Mouse (Mus musculus) MN1 (cell line): ENCODE measurements around the gene Cep295nl.
"Not testable (repeated sequence)": the region's sequence is repeated elsewhere in the genome, so short reads cannot be mapped to it uniquely, and the experiment has no call there.

Experiments
- DNase-seq: peaks from one replicate; pipeline ENCODE4 v3.0.0-alpha.2; 2016; ENCODE audit warnings: low spot score

Gene Cep295nl

DNA sequence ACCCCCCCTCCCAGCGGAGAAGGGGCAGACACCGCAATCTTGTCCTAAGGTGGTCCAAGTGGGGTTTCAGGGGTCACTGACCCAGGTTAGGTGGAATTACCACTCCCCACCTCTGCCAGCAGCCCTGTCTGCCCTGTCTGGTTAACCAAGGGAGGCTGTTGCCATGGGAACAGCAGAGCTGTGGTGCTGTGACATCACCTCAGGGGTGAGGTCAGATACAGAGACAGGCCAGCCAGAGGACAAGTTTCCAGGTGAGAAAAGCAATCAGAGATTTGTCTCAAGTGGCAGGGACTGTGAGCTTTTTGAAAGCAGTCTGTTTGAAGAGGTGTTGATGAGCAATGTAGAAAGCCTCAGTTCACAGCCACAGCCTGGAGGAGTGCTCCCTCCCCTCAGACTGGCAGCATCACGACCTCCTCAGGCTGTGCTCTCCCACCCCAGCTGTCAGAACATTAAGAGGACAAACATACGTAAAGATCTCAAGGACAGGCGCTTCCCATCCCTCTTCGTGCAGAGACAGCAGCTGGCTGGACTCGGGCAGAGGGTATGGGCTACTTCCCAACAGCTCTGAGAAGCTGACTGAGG, at the start of gene Cep295nl:
Gene Cep295nl (minus strand): TSS at position 101 of the 582 bp plus-strand sequence.
- peak; percentile 80 for DNase-seq

DNA sequence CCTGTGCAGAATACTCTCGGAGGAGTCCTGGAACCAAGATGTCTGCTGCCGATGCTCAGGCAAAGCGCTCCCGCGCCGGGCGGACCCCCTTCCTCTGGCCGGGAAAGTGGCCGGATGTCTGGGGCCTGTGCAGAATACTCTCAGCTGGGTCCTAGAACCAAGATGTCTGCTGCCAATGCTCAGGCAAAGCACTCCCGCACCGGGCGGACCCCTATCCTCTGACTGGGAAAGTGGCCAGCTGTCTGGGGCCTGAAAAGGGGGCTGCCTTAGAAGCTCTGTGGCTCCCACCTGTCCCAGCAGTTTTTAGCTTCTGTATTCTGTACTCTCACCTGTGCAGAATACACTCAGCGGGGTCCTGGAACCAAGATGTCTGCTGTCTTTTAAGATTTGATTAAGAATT, 45.5 kb upstream of the Cep295nl start:
- not testable (repeated sequence) for DNase-seq

DNA sequence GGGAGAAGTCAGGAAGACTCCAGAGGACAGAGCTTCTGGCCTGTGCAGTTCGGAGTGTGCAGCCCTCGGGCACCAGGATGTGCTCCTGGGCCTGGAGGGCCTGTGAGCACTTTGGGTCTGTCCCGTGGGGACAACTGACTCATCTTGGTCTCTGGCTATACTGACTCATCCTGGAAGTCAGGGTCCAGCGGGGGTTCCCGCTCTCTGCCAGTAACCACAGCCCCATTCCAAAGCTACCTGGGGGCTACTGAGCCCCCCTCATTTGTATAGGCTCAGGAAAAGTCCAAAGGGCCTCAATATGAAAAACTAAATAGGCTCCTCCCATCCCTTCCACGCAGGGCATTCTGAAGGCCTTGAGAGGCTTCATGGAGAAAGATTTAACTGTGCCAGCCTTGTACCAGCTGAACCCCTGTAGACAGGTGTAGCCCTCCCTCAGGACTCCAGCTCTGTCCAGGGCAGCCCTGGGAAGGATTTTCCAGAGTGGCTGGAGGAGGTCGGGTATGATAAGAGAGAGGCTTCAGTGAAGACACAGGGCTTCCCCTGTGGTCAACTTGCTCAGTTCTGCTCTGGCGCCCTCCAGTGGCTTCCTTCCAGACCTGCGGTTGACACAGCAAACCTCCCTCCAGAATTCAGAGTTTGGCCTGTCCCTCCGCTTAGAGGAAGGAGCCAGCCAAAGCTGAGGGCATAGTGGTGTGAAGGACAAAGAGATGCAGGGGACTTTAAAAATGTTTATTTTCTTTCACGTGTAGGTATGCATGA, 37.1 kb upstream of the Cep295nl start:
- DNase-seq = peak; percentile 89

DNA sequence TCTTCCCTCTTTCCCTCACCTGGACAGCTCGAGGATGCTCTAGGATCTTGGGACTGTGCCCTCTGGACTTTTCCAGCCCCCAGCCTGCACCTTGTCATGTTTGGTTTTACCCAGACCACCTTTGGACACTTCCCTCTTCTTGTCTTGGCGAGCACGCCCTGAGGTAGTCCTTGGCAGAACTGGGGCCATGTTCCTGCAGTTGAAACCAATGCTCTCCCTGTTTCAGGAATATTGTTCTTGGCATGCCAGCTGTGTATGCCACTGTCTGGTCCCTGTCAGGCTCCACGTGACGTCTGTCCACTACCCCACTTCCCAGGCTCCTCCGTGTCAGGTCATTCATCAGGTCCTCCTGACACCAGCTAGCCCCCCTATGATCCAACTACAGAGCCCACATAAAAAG, 36.4 kb upstream of the Cep295nl start:
- no peak for DNase-seq

DNA sequence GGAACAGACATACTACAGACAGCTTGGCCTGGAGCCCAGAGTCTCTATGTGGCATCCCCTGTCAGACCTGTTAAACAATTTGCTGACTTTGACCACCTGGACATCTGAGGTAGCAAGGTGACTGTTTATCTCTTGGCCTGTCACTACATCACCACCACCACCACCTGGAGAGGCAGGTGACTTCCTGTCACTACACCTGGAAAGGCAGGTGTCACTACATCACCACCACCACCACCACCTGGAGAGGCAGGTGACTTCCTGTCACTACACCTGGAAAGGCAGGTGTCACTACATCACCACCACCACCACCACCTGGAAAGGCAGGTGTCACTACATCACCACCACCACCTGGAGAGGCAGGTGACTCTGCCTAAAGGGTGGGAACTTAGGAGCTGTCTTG, 34.0 kb upstream of the Cep295nl start:
- not testable (repeated sequence) for DNase-seq

DNA sequence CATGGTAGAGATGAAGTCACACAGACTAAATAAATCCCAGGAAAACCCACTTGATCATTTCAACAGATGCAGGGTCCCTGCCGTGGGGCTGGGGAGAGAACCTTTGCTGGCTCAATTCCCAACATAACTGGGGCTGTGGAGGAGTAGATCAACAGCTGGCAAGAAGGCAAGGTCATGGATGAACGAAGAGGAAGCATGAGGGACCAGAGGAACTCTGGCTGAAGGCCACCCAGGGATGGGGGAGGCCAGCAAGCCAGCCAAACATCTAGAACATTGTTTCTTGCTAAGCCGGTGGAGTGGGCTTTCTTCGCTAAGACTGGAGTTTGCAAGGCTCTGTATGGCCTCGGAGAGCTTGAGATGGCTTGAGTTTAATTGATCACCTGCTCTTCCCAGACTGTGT, 33.6 kb upstream of the Cep295nl start:
- no peak for DNase-seq

DNA sequence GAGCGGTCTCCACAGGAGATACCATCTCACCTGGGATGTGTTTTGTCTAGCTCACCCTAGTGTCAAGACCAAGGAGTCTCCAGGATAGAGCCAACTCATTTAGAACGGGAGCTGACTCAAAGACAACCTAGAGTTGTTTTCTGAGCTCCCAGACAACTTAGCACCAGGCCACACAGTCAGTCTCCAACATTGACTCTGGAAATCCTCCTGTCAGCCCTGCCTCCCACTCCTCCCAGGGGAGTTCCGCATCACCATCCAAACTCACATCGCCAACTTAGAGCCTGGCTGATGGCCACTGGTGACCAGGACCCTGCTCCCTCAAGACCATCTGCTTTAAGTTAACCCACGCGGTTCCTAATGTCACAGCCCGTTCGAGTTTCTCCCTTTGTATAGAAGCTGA, 33.2 kb upstream of the Cep295nl start:
- DNase-seq = no peak

DNA sequence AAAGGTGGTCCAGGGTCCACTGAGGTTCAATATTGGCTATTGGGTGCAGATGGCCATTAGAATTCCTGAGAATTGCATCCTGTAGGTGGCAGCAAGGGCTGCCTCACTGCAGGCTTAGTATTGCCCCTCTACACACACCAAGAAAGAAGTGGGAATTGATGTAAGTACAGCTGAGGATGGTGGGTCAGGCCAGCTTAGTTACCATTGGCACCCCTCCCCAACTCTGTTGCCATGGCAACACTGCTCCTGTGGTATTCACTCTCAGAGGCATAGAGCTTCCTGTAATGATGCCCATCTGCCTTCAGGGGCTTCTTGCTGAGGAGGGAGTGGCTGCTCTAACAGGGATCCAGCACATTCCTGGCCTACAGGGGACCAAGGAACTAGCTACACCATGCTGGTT, 32.7 kb upstream of the Cep295nl start:
- no peak for DNase-seq

DNA sequence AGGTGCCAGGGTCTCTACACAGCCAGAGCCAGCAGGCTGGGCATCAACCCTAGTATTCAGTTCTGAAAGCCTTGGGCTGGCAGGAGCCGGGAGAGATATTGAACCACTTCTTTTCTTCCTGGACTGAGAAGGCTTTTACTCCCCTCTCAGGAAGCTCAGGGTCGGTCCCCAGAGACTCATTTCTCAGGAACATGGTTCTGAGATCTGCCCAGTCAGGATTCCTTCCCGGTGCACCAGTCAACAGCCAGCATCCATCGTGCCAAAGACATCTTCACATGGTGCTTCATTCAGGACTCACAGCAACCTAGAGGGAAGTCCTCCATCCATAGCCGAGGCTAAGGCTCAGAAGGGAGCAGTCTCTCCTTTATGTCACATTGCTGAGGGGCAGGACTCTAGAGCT, 32.2 kb upstream of the Cep295nl start:
- no peak for DNase-seq

DNA sequence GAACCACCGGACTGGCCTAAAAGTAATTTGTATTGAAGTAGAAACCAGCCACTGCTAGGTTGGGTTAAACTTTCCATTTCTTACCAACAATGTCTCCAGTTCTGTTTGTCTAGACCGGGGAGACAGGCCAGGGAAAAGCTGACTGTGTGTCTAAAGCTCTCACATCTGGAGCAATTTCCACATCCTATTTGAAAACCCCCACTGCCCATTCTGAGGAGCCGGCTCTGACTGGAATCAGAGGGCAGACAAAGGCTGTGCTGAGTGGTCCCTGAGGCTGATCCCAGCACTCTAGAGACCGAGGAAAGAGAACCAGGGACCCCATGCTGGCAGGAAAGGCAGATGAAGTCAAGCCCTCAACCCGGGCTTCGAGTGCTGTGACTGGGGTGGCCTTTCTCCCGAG, 30.3 kb upstream of the Cep295nl start:
- no peak for DNase-seq

DNA sequence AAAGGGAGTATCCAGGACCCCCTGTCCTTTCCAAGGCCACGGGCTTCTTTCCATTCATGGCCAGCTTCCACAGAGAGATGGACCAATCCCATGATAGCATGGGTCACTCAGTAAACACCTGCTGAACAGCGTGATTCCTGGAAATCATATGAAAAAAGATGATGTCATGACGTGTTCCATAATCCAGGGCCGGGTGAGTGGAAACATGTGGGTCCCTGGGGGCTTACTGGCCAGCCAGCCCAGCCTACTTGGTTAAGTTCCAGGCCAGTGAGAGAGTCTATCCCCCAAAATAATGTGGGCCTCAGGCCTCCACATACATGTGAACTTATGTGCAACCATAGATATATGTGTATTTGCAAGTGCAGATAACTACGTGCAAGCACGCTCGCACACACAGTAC, 29.6 kb upstream of the Cep295nl start:
- DNase-seq = no peak

DNA sequence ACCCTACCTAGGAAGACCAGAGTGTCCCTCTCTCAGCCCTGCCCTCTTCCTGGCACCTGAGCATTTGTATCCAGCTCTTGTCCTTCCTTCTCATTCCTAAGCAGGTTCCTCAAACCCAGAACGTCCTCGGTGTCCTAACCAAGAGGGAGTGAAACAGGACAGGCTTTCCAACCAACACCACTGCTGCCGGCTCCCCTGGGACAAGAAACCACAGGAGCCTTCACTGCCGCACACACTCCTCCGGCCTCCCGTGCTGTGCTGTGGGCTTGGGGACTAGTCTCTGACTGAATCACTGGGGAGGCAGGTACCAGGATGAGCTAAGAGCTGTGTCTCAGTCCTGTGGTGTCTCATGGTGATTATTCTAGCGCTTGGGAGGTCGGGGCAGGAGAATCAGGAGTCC, 27.4 kb upstream of the Cep295nl start:
- no peak for DNase-seq

DNA sequence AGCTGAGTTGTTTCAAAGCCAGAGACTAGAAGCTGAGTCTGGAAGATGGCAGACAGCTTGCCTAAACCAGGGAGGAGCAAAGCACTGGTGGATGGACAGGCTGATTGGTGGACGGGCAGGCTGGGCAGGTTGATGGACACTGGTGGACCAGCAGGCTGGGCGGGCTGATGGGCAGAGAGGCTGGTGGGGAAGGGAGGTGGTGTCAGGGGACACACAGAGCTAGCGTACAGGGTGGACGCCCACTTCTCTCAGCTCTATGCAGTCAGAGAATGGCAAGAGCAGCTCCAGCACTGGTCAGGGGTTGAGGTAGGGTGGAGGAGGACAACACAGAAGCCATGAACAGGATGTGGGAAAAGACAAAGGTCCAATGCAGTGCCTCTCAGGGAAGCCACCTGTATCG, 27.0 kb upstream of the Cep295nl start:
- DNase-seq = no peak

DNA sequence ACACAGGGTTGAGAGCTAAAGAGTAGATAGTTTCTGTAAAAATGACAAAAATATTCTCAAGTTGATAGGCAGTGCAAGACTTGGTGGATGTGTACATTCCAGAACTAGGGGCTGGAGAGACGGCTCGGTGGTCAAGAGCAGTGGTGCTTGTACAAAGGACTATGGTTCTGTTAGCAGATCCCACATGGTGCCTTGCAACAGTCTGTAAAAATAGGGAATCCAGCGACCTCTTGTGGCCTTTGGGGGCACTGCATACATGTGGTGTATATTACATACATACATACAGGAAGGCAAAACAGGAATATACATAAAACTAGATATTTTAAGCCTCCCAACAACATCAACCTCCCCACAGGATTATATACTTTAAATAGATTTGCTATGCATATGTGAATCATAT, 26.0 kb upstream of the Cep295nl start:
- DNase-seq = peak; percentile 48

DNA sequence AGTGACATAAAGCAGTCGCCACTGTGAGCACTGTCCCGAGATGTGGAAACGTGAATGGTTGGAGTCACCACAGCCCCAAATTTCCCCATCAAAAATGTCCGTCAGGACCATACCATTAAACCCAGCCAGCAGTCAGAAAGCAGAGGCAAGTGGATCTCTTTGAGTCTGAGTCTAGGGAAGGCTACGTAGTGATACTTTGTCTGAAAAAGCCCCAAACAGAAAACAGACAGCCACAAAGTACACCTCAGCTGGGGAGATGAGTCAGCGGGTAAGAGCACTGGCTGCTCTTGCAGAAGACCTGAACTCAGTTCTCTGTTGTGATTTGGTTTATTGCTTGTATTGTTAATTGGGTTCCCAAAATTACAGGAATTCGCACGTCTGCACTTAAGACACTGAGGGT, 24.3 kb upstream of the Cep295nl start:
- DNase-seq = no peak

DNA sequence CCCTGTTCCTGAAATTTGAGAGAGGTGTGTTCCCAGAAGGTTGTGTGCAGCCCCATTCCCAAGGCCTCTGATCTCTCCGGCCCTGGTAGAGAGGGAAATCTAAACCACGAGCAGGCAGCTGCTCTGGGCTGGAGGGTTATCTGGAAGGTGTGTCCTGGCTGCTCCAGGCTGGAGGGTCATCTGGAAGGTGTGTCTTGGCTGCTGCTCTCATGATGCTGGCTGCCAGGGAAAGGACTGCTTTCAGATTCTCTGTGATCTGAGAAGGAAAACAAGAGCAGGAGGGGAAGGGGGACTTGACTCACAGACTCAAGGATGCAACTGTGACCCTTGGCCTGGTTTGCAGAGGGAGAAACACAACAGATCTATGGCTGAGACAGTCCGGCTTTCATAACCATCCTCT, 23.8 kb upstream of the Cep295nl start:
- peak; percentile 79 for DNase-seq

DNA sequence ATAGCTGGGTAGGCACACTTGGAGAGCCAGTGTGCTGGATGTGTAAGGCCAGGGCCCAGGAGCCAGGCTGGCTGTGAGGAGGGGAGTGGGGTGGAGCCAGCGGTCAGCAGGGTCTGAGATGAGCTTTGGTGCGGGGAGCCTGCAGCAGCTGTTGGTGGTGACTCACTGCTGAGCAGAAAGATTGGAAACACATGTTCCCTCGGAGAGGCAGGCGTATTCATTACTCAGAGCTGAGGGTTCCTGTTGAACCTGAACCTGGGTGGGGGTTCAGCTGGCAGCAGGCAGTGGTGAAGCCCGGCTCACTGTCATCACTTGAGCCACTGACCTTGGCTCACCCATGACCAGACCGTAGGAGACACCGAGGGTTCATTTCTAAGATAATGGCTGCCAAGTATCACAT, 22.9 kb upstream of the Cep295nl start:
- peak; percentile 89 for DNase-seq

DNA sequence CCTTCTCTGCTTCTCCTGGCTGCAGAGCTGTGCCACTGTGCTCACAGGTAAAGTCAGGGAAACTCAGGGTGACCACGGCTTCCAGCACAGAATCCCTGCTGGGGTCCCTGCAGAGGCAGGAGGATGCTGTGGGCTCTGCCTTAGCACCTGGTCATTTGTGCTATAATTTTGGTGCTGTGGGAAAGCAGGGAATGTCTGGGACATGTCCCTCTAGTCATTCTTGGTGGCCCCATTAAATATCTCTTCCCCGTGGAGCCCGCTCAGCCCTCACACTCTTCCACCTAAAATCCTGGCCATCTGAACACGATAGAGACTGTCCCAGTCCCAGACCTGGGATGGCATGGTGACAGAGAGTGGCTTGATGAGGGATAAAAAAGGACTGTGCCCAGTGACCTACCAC, 21.7 kb upstream of the Cep295nl start:
- no peak for DNase-seq

DNA sequence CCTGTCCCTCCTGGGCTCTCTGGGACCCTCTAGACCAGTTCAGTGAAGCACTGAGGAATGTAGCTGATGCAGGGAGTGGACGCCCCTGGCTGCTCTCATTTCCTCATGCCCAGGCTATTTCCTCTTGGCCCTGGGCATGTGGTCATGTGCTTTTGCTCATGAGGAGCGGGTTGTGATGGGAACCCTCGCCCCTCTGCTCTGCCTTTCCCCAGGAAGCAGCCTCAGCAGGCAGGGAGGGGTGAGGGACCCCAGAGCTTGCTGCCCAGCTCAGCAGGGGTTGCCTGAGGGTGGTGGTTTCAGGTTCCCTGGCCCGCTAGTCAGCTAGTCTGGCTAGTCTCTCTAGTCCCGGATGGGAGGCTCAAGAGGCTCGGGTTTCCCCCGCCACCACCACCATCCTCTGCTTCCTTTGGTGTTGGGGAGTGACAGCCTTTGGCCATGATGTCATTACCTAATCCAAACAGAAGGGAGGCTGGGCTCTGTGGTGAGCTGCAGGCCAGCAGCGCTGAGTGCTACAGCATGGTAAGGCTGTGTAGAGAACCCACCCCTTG, 20.7 kb upstream of the Cep295nl start:
- DNase-seq = peak; percentile 72

DNA sequence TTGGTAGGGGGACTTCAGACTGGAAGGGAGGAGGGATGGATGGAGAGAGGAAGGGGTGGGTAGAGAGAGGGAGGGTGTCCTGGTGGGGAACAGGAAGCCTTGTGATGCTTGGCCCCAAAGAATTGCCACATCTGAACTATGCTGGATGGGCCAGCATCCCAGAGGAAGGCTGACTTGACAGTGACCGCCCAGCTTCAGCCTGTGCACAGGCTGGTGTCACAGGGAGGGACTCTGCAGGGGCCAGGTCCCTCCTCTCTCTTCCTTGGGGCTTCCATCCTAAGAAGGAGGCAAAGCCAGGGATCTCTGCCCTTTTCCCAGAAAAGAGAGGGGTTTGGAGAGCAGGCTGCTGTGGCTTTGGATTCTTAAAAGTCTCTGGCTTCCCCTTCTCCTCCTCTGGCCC, 20.2 kb upstream of the Cep295nl start:
- no peak for DNase-seq

DNA sequence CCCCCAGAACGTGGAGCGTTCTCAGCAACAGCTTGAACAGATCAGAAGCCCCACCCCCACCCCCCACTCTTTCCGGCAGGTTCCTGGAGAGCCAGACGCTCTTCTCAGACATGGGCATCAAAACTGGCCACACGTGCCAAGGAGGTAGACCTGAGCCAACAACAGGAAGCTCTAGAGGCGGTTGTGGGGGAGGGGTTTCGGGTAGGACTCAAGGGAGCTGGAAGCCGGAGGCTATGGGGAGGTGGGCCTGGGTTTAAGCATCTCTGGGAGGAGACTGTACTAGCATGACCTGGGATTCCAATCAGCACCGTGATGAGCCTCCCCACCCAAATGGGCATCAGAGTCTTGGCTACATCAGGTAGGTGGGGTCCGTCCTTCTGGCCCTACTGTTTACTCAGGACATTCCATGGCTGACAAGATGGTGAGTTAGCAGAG, 18.6 kb upstream of the Cep295nl start:
- DNase-seq = no peak

DNA sequence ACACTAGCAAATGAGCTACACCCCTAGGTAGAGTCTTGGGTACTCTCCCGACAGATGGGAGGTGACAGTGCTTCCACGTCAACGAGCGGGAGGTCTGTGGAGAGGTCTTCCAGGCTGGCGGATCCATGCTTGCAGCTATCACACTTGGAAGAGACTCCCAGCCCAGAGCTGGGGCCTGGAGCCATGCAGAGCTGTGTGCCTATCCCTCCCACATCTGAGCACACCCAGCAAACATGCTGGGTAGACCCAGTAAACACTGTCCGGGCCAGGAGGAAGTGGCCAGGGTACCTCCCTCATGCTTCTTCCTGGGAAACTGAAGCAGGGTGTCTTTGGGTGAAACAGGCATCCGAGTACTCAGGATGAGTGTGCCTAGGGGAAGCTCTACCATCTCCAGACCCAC, 18.2 kb upstream of the Cep295nl start:
- DNase-seq = no peak

DNA sequence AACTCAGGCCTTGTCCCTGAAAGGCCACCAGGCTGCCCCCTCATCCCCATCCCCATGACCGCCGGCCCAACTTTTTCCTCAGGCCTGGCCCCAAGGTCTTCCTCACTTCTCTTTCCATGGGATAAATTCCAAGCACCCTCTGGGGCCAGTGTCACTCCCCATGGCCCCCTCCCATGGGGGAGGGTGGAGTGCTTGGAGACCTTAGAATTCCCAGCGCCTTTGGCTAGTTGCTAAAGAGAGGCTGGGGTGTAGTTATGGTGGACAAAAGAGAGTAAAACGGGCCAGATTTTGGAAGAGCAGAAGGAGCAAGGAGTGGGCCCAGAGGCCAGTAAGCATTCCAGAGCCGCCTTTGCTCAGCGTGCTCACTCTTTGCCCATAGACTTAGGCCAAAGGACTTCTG, 13.3 kb upstream of the Cep295nl start, which contains the start of gene Timp2:
Gene Timp2 (minus strand): TSS at position 101 of the 400 bp plus-strand sequence.
- no peak for DNase-seq

DNA sequence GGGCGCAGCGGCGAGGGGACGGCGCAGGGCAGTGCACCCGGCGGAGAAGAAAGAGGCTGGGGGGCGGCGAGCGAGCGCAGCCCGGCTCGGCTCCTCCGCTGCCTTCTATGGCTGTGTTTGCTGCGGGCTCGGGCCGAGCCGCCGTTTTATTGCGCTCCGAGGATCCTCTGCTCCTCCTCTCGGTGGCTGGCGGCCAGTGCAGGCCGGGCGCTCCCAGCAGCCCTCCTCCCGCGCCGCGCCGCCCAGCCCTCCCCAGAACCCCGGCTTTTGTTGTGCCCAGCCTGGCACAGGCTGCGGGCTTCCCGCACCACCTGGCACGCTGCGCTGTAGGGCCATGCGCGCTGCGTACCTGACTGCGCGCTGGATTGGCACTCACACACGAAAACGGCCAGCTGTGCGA, 12.9 kb upstream of the Cep295nl start:
- DNase-seq = peak; percentile 89
